Mouse (Mus musculus) liver, embryonic 14 days (tissue): ENCODE data around the gene Smyd2. TPM values are rescaled to one million over a fixed set of nuclear protein-coding genes. Genes with fewer than 3 reads are reported as not detected.

Source experiments
- polyA plus RNA-seq: library from polyadenylated mRNA; depleted of rRNA; stranded (reverse); fragments of >200 nt; gene quantifications from 2 replicates; pipeline ENCODE4 v1.2.3, GENCODE M21; 2012; rRNA removed

Smyd2 gene
- polyA plus RNA-seq = 23.6 and 24.8 TPM in 2 replicates

DNA sequence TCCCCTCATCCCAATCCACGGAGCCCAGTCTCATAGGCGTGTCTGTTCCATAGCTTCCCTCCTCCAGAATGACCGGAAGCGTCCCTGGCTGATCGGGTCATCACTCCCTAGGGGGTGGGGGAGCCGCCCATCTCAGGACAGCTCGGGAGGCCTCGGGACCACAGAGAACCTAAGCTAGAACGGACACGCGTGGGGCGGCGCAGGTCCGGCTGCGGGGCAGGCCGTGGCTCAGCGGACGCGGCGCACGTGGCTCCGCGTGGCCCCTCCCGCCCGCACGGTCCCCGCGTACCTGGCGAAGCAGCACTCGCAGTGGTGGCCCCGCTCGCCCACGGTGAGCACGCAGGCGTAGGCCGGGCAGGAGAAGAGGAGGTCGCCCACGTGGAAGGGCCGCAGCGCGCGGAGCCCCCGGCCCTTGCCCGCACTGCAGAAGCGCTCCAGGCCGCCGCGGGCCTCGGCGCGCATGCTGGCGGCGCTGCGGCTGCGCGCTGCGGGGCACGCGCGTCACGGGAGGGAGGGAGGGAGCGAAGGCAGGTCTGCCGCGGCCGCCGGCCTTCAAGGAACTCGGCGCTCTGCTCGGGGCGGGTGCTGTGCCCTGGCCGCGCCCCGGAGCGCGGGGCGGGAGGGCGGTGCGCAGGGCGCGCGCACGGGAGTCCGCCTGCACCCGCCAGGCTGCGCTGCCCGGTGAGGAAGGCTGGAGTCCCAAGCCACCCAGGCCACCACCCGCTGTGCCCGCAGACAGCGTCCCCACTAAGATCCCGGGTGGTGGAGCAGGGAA lies at the start of gene Smyd2:
Gene Smyd2 (minus strand): TSS at position 546 of the 775 bp plus-strand sequence.

Other genes starting within 250 kb of the Smyd2 start
- gene Cenpf, start 234.3 kb downstream of the Smyd2 start, polyA plus RNA-seq = 11.1 and 11.6 TPM in 2 replicates
- 0.44 and 0.52 TPM in 2 replicates for gene Ptpn14, start 194.1 kb downstream of the Smyd2 start, polyA plus RNA-seq
- 3.5 and 3.9 TPM in 2 replicates for gene Prox1, start 248.4 kb upstream of the Smyd2 start, polyA plus RNA-seq